Mouse (Mus musculus) cerebellum, postnatal 10 days (tissue): Measurements from ENCODE around the gene Trit1.
"Not testable (repeated sequence)": the region's sequence is repeated elsewhere in the genome, so short reads cannot be mapped to it uniquely, and the experiment has no call there.

Experiments used
- DNase-seq, 2 experiments: peaks; one replicate each; pipeline ENCODE4 v3.0.0; 2021; ENCODE audit warnings: mixed read lengths in 2 of 2

Gene Trit1

DNA sequence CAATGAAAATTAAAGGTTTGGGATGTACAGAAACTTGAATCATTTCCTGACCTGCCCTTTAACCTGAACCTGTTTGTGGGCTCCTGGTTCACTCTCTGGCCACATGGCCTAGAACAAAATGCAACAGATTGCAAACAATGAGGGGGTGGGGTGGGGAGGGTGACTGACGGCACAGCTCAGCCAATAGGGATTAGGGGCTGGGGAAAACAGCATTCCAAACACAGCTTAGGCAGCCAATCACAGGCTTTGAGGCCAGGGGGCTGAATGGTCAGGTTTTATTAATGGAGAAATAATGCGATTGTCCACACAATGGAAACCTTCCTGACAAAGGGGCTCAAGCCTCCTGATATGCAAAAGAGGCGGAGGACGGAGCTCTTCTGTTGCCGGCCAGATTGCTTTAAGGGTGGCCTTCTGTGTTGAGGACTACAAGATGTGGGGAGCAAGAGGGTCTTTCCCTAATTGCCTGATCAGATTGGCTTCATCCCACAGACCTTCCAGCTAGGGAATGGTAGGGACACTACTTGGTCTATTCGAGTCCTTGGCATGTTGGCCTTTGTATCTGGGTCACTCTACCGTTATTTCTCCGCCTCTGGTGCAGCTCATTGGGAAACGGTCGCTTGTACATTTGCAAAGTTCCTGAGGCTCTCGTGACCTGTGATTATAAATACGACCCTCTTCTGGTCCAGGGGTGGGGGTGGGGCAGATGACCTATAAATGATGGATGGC is 17.7 kb upstream of the Trit1 start:
- DNase-seq = peak; percentile 89 to 90

DNA sequence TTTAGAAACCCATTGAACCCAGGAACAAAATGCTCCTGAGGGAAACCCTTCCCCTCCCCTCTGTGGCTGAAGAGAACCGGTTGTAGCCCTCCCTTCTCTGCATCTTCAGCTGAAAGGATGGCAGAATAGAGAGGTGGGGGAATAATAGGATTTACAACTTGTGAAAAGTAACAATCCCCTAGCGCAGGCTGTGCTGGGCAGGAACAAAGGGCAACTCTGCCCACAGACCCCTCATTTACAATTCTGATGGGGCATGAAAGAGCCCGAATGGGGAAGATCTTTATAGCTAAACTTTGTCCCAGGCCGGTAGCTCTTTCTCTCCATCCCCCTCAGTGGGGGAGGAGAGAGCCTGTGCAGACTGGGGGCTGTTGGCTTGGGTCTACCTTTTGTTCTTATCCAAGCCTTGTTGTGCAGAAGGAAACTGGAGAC is 17.1 kb upstream of the Trit1 start:
- DNase-seq = no peak

- DNase-seq = no peak
Measured at GRCm38 (mm10) chr4:123000130-123000529, 16.3 kb upstream of the Trit1 start.

DNA sequence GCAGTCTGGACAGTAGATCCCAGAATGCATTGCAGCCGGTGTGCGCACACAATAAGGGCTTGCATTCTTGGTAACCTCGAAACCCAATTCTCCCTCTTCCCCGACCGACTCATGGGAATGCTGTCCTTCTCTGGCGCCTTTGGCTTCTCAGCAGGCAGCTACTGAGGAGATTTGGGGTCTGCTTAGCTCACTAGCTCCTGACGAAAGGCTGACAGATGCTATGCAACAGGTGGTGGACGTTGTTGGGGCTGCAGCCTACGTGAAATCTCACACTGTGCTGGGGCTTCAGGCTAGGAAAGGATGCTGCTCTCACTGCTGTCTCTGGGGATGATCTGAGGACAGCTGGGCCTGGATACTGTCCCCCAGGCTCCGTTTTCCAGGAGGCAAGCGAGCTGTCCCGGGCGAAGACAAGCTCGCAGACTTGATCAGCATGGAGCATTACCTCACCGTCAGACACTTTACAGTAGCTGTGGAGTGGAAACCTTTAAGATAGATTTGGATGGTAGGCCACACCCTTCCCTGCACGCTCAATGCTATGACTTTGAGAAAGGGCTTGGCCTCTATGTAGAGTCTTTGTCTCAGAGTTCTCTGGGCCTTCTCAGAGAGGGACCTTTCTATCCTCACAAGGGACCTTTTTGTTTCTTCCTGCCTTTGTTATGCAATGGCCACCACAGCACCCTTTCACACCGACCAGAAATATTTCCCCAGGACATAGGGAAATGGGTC is 15.6 kb upstream of the Trit1 start:
- peak; percentile 55 to 60 for DNase-seq

DNA sequence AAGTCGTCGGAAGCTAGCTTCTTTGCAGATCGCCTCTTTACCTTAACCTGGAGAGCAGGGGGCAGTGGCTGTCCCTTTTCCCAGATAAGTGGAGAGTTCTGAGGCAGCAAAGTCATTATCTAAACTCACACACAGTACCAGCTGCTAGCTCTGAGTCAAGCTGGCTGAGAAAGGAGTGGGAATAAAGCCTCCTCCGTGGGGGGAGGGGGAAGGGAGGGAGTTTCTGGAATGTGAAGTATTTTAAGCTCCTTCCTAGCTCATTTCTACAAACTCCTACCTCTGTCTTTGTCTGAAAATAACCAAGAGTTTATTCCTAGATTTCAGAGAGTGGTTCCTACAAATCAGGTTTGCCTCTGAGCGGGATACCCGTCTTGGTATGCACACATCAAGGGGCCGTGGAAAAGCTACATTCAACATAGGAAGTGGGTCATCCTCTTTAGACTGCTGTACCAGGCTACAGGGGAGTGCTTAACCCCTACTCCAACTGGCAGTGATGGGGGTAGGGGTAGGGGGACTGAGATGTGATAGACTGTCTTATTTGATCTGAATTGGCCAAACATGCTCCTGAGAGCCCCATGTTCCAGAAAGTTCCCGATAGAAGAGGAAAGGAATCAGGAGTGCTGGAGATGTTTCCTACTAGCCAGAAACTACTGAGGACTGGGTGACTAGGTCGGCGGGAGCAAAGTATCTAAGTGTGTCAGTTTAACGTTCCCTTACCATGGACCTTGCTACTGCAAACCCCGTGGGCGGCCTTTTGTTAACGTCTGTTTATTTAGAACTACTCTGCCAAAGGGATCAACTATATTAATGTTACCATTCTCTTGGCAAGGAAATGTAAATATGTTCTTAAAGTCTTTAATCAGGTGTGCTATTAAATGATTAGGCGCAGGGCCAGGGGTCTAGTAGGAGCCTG is 11.1 kb upstream of the Trit1 start:
- DNase-seq = no peak

- not testable (repeated sequence) for DNase-seq
Measured at GRCm38 (mm10) chr4:123012501-123012900, 3.9 kb upstream of the Trit1 start.

DNA sequence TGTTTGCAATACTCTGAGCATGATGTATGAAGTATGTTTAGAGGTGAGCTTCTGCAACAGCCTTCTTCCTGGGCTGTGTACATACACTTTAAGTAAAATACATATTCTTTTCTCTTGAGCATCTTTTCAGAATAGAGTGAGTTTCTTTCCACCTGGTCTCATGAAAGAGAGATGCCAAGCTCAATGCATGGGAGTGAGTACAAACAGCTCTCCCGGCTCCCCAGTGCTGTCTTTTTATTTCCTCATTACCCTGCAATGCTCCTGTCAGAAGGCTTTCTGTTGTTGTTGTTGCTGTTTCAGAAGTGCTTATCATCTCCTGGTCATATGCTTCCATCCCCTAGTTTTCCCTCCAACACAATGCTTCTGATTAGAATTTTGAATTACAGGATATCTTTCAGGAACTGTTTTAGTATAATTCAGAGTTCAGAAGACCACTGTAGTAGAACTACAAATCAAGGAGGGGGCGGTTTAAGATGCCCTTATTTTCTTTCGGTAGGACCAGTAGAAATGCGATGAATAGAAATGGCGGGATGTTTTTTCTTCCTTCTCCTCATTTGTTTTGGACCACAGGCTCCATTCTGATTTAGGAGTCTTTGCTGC is 3.0 kb upstream of the Trit1 start:
- DNase-seq = no peak

- peak; percentile 50 to 61 for DNase-seq
Measured at GRCm38 (mm10) chr4:123013949-123014406, 2.4 kb upstream of the Trit1 start.

DNA sequence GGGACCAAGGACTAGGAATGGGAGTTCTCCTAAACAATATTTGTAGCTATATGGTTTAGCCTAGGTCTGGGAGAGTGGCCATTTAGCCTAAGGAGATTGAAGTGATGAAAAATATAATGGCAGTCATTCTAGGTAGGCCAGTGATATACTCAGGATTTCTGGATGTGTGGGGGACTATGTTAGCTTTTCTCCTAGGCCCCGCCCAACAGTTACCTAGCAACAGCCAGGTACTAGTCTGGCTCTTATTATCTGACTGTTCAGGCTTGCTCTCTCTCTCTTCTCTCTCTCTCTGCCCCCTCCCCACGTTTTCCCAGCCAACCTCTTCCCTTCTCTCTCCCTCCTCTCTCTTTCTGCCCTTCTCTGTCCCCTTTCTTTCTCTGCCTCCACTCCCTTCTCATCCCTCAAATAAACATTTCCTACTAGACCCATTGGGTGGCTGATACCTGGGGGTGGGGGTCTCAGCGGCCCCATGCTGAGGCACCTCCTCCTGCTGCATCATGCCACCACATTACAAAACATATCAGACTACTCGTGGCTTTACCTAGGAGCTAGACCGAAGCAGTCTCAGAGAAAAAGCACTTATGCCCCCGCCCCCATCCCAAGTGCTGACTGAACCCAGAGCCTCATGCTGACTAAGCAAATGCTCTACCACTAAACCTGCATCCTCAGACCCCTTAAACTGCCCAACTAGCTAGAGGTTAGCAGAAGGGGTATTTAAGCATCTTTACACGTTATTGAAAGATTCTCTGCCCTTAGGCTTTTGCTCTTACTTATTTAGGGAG is 1.7 kb upstream of the Trit1 start:
- peak; percentile 41 to 55 for DNase-seq

- no peak for DNase-seq
Measured at GRCm38 (mm10) chr4:123021591-123021990, 5.2 kb downstream of the Trit1 start.

- no peak for DNase-seq
Measured at GRCm38 (mm10) chr4:123022896-123023295, 6.5 kb downstream of the Trit1 start.

DNA sequence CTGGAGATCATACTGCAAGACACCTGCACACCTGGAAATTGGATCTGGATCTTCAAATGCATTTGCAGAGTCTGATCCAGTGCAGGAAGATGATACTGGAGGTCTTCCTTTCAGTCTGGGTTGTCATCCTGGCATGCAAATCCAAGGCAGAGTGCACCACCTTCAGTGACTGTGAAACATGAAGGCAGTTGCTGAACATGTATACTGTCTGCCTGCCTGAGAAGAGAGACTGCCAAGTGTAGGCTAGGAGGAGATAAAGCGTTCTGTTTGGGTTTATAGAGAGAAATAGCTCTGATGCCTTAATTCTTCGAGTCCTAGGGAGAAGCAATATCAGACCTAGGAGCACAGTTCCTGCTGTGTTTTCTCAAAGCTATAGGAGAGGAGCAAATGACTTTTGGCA is 9.0 kb downstream of the Trit1 start:
- DNase-seq = no peak

- no peak for DNase-seq
Measured at GRCm38 (mm10) chr4:123026161-123026560, 9.8 kb downstream of the Trit1 start.

- DNase-seq = no peak
Measured at GRCm38 (mm10) chr4:123026597-123026996, 10.2 kb downstream of the Trit1 start.

DNA sequence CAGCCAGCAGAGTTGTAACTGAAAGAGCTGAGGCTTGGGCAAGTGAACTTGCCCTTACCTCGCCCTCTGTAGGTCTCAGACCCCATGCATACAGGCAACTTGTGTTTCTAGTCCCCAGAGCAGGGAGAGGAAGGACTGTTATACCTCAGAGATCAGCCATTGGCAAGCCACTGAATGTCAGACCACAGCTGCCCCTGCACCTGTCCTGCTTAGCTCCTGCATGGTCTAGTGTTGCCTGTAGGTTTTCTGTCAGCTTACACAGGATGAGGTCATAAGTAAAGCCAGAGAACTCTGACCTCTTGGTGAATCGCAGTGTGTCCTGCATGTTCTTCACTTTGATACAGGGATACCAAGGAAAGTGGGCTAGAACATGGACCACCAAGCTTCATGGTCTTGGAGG is 18.4 kb downstream of the Trit1 start:
- DNase-seq = no peak

DNA sequence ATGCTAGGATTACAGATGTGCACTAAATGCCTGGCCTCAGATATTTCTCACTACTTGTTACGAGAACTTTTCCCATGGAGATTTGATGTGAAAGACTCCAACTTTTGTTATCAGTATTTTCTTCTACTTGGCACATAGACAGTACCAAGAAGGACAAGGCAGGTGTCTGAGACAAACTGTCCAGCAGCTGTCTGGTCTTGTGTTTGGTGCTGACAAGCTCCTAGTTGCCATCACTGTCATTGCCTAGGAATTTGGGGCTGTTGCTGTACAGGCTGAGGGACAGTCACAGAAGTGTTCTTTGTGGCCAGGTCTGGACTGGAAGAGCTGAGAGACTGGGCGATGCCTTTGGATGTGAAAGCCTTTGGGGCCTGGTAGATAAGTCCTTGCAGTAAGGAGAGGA is 19.2 kb downstream of the Trit1 start:
- no peak for DNase-seq

- no peak for DNase-seq
Measured at GRCm38 (mm10) chr4:123036710-123037109, 20.3 kb downstream of the Trit1 start.

- no peak for DNase-seq
Measured at GRCm38 (mm10) chr4:123041131-123041530, 24.7 kb downstream of the Trit1 start.

DNA sequence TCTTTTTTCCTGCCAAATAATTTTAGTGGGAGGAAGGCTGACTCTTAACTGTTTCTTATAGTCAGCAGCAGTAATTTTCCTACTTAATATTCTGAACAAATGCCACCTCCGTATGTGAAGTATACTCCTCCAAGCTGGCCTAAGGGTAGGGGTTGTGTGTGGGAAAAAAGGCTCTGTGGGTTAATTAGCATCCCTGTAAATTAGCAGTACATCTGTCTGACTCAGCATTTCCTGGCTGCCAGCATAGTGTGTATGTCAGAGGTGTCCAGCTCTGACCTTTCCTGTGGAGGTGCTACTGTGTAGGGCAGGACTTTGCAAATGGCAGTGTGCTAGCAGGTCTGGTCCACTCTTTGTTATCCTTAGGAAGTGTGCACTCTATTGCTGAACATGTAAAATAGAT is 27.5 kb downstream of the Trit1 start:
- no peak for DNase-seq

DNA sequence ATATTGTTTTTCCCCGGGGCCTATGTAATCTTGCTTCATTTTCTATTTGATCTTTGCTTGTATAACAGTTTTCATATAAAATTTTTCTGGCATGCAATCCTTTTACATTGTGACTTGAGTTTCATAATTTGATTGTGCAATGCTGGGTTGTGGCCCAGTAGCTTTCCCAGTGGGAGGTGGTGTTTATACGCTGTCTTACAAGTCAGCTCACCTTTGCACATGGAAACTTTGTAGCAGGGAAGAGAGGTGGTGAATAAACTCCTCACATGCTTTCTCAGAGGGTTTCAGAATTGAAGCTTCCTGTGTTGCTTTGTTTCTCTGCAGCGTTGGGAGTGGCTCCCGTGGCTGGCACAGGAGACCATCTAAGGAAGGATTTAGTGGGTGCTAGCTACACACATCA is 28.4 kb downstream of the Trit1 start:
- DNase-seq = no peak

DNA sequence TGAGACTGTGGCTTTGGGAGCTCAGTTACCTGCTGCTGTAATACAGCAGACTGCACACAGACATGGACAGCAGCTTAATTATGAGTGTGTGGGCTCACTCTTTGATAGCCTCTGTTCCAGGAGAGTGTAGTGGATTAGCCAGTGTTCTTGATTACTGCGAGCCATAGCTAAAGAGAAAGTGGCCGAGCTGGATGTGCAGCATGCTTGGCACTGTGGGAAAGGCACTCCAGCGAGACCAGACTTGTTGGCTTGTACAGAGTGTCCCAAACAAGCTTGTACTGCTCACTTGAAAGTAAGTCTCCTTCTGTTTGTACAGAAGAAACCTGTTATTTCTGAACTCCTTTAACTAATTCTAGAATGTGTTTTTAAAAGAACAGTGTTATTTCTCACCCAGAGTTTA is 29.9 kb downstream of the Trit1 start:
- DNase-seq = no peak

DNA sequence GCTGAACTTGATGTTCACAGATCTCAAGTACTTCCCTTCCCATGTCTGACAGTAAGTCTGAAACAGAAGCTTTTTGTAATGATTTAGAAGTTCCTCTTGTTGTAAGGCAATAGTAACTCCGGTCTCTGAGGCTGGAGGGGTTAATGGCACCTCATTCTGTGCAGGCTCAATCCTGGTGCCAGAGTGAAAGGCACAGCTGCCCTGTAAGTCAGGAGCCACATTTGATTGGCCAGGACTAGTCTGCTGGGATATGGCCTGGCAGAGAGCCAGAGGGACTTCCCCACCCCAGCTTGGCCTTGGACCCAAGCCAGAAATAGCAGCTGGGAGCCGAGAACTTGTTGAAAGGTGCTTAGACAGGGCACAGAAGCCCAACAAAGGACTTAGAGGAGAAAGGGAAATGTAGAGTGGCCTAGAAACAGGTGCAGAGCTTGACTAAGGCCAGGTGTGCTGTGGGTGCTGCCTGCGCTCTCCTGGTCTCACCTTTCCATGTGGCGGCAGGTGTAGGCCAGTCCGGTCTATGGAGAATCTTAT is 34.3 kb downstream of the Trit1 start:
- DNase-seq = peak; percentile 94 to 96
